Mouse (Mus musculus): ENCODE measurements around the gene Aplp2. TPM values are rescaled to one million over a fixed set of nuclear protein-coding genes. Genes with fewer than 3 reads are reported as not detected.

The Aplp2 gene
- total and polyA plus RNA-seq, 3 experiments: 79.4 to 724 (median 492) TPM

DNA sequence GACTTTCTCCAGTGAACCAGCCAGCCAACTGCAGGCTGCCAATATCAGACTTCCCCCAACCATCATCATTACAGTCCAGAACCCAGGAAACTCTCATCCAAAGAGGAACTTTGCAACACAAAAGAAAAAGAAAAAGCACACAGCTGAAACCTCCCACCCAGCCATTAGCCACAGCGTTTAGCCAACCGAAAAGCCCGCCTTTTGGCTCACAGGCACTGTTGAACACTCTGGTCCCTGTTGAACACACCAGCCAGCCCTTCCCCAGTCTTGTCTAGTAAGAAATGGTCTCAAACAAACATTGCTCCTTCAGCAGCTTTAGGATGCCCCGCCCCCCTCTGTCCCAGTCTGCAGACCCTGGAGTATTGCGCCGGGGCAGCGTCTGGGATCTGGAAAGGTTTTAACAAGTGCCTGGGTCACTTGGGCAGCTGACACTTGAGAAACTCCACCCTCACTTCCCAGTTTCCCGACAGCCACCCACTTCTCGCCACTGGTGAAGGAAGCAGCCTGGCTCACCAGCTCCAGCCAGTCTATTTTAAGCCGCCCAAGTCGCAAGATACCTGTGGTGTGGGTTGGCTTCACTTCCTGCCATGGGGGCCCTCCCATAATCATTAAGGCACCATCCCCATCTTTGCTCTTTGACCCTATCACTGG, 91.6 kb downstream of the Aplp2 start:
- no peak for DNase-seq (ENCODE audit: low spot score)
- H3K4me3 ChIP-seq (ENCODE audit: low read depth, low read length): no peak overlapping the region
- TF ChIP-seq GATA2 (IDR thresholded peaks at IDR 0.05; ENCODE audit: borderline replicate concordance, low read depth, low read length): no peak
- TF ChIP-seq CTCF (IDR thresholded peaks at IDR 0.05; ENCODE audit: low read depth, low read length): no peak
- TF ChIP-seq TAL1 (conservative IDR thresholded peaks at IDR 0.05; ENCODE audit: low read depth, low read length): no peak
- TF ChIP-seq POLR2AphosphoS5 (IDR thresholded peaks at IDR 0.05; ENCODE audit: insufficient replicate concordance, low read depth, low read length): no peak
- no peak for TF ChIP-seq GATA1 (IDR thresholded peaks at IDR 0.05; ENCODE audit: borderline replicate concordance, low read length)
- H3K9me3 ChIP-seq (replicated peaks): no peaks in the 10 kb centered on the region
- H3K27me3 ChIP-seq (ENCODE audit: insufficient read depth, low read length): peaks cover 37% of the 10 kb centered on the region
- 0 out of 2 replicates have a peak, but pooled peaks cover 2% of the 10 kb centered on the region for H3K4me1 ChIP-seq (ENCODE audit: insufficient read depth, low read depth, low read length)
- no peaks in the 10 kb centered on the region for H3K36me3 ChIP-seq (replicated peaks)
- no peak for ATAC-seq (ENCODE audit: extremely low read depth, insufficient number of reproducible peaks, low FRiP score, poor library complexity, severe bottlenecking)

DNA sequence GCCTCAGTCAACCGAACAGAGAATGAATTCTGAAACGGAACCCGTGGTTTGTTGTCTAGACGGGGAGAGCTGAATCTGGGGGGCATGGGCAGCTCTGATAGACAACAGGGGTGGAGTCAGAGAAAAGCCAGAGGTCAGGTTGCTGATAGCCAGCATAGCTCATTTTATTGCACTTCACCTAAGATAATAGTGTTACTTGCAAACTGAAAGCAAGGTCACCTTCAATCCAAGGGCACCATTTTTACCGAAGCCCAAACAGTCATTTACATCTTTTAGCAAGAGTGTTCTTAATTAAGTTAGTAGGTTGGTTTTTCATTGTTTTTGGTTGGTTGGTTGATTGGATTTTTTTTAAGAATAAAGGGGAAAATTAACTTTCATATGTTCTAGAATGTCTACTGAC, 92.2 kb downstream of the Aplp2 start:
- Histone ChIP-seq H3K36me3 (replicated peaks) (no peaks in the 10 kb centered on the region), H3K4me1 (ENCODE audit: insufficient read depth, low read depth, low read length) (0 out of 2 replicates have a peak, but pooled peaks cover 2% of the 10 kb centered on the region), H3K4me3 (ENCODE audit: low read depth, low read length) (no peak overlapping the region), H3K27me3 (ENCODE audit: insufficient read depth, low read length) (peaks cover 37% of the 10 kb centered on the region), H3K9me3 (replicated peaks) (no peaks in the 10 kb centered on the region)
- DNase-seq (ENCODE audit: low spot score) (no peak), ATAC-seq (ENCODE audit: extremely low read depth, insufficient number of reproducible peaks, low FRiP score, poor library complexity, severe bottlenecking) (no peak)
- TF ChIP-seq POLR2AphosphoS5 (IDR thresholded peaks at IDR 0.05; ENCODE audit: insufficient replicate concordance, low read depth, low read length): no peak
- TF ChIP-seq TAL1 (conservative IDR thresholded peaks at IDR 0.05; ENCODE audit: low read depth, low read length): no peak
- TF ChIP-seq GATA2 (IDR thresholded peaks at IDR 0.05; ENCODE audit: borderline replicate concordance, low read depth, low read length): no peak
- TF ChIP-seq CTCF (IDR thresholded peaks at IDR 0.05; ENCODE audit: low read depth, low read length): no peak
- no peak for TF ChIP-seq GATA1 (IDR thresholded peaks at IDR 0.05; ENCODE audit: borderline replicate concordance, low read length)

DNA sequence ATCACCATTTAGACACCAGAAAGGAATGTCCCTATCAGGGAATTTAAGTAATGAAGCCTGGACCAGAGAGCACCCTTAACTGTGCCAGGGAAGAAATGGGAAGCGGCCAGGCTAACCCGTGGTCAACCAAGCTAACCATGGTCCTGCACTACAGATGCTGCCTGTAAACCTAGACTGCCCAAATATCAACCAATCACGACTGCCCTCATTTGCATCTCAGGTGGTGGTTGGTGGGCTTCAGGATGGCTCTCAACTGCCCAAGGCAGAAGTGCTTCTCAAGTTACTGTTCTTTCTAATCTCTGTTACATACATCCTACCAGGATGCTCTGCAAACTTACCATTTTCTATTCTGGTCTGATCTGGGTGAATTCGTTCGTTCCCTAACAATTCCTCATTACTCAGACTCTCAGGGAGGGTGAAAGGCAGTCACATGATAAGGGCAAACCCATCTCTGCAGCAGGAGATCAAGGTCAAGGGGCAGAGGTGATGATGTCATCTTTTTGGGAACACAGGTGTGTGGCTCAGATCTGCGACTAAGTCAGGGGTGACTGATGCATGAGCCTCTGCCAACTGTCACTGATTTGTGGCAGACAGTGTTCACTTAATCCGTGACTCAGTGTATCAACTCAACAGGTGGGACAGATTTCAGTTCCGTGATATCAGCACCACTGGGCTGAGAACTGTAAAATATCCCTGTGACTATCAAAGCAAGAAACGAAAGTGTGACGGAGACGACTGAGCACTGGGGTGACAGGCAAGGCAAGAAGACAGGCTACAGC, 92.9 kb downstream of the Aplp2 start:
- no peak overlapping the region for H3K4me3 ChIP-seq (ENCODE audit: low read depth, low read length)
- no peaks in the 10 kb centered on the region for H3K9me3 ChIP-seq (replicated peaks)
- no peaks in the 10 kb centered on the region for H3K36me3 ChIP-seq (replicated peaks)
- no peak for TF ChIP-seq CTCF (IDR thresholded peaks at IDR 0.05; ENCODE audit: low read depth, low read length)
- TF ChIP-seq TAL1 (conservative IDR thresholded peaks at IDR 0.05; ENCODE audit: low read depth, low read length): no peak
- no peak for TF ChIP-seq POLR2AphosphoS5 (IDR thresholded peaks at IDR 0.05; ENCODE audit: insufficient replicate concordance, low read depth, low read length)
- no peak for TF ChIP-seq GATA1 (IDR thresholded peaks at IDR 0.05; ENCODE audit: borderline replicate concordance, low read length)
- TF ChIP-seq GATA2 (IDR thresholded peaks at IDR 0.05; ENCODE audit: borderline replicate concordance, low read depth, low read length): no peak
- 0 out of 2 replicates have a peak, but pooled peaks cover 2% of the 10 kb centered on the region for H3K4me1 ChIP-seq (ENCODE audit: insufficient read depth, low read depth, low read length)
- no peak for DNase-seq (ENCODE audit: low spot score)
- H3K27me3 ChIP-seq (ENCODE audit: insufficient read depth, low read length): peaks cover 35% of the 10 kb centered on the region
- ATAC-seq (ENCODE audit: extremely low read depth, insufficient number of reproducible peaks, low FRiP score, poor library complexity, severe bottlenecking): no peak; the same call in 1 of the 2 replicates

DNA sequence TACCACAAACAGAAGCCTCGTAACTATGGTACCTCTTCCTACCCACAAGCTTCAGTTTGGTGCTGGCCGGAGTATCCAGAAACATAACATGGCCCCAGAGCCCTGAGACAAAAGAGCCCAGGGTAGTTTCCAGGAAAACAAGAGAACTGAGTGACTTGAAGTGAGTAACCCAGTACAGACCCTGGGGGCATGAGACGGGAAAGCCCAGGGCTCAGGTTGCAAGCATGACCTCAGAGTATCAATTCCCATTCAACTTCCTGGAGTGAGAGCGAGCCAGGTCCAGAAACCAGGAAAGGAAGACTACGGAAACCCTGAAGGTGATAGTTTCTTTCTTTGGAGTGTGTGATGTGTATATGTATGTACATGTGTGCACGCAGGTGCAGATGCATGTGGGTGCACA, 94.1 kb downstream of the Aplp2 start:
- ATAC-seq (ENCODE audit: extremely low read depth, insufficient number of reproducible peaks, low FRiP score, poor library complexity, severe bottlenecking) (no peak), DNase-seq (ENCODE audit: low spot score) (no peak)
- Histone ChIP-seq H3K27me3 (ENCODE audit: insufficient read depth, low read length) (peaks cover 30% of the 10 kb centered on the region), H3K4me3 (ENCODE audit: low read depth, low read length) (no peak overlapping the region), H3K36me3 (replicated peaks) (no peaks in the 10 kb centered on the region), H3K4me1 (ENCODE audit: insufficient read depth, low read depth, low read length) (0 out of 2 replicates have a peak, but pooled peaks cover 2% of the 10 kb centered on the region), H3K9me3 (replicated peaks) (no peaks in the 10 kb centered on the region)
- TF ChIP-seq CTCF (IDR thresholded peaks at IDR 0.05; ENCODE audit: low read depth, low read length) (no peak), TAL1 (conservative IDR thresholded peaks at IDR 0.05; ENCODE audit: low read depth, low read length) (no peak), GATA2 (IDR thresholded peaks at IDR 0.05; ENCODE audit: borderline replicate concordance, low read depth, low read length) (no peak), POLR2AphosphoS5 (IDR thresholded peaks at IDR 0.05; ENCODE audit: insufficient replicate concordance, low read depth, low read length) (no peak), GATA1 (IDR thresholded peaks at IDR 0.05; ENCODE audit: borderline replicate concordance, low read length) (no peak)

DNA sequence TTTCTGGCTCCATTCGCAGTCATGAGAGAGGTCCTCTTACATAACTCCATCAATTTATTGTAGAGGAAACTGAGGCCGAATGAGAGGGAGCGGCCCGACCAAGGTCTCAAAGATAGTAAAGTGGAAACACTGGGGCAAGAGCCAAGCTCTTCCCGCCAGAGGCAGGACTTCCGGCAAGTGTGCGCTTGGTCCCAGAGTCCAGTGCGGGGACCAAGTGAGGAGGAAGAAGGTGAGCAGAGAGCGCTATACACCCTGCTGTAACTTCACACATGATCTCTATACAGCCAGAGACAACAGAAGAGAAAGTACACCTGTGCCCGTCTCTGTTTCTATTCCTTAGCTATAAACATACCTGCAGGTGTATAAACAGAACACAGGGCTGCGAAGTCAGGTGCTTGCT, 94.5 kb downstream of the Aplp2 start:
- peaks cover 26% of the 10 kb centered on the region for H3K27me3 ChIP-seq (ENCODE audit: insufficient read depth, low read length)
- 0 out of 2 replicates have a peak, but pooled peaks cover 2% of the 10 kb centered on the region for H3K4me1 ChIP-seq (ENCODE audit: insufficient read depth, low read depth, low read length)
- ATAC-seq (ENCODE audit: extremely low read depth, insufficient number of reproducible peaks, low FRiP score, poor library complexity, severe bottlenecking) (no peak), DNase-seq (ENCODE audit: low spot score) (no peak)
- no peak overlapping the region for H3K4me3 ChIP-seq (ENCODE audit: low read depth, low read length)
- H3K36me3 ChIP-seq (replicated peaks): no peaks in the 10 kb centered on the region
- TF ChIP-seq CTCF (IDR thresholded peaks at IDR 0.05; ENCODE audit: low read depth, low read length) (no peak), GATA2 (IDR thresholded peaks at IDR 0.05; ENCODE audit: borderline replicate concordance, low read depth, low read length) (no peak), POLR2AphosphoS5 (IDR thresholded peaks at IDR 0.05; ENCODE audit: insufficient replicate concordance, low read depth, low read length) (no peak)
- H3K9me3 ChIP-seq (replicated peaks): no peaks in the 10 kb centered on the region

DNA sequence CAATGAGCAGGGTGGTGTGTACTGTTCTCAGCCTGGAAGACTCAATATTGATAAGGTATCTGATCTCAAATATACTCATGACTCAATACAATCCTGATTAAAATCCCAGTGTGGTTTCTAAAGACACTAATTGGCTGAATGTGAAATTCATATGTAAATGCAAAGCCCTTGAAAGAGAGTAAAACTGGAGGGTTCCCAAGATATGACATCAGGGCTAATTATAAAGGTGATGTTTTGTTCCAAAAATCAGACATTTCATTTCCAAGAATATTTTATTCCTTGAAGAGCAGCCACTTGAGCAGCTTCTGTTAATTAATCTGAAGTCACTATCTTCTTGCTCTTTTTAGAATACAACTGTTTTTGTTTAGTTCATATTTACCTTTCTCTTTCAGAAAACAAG, 96.0 kb downstream of the Aplp2 start:
- ATAC-seq (ENCODE audit: extremely low read depth, insufficient number of reproducible peaks, low FRiP score, poor library complexity, severe bottlenecking) (no peak), DNase-seq (ENCODE audit: low spot score) (no peak)
- no peaks in the 10 kb centered on the region for H3K36me3 ChIP-seq (replicated peaks)
- H3K9me3 ChIP-seq (replicated peaks): no peaks in the 10 kb centered on the region
- H3K4me1 ChIP-seq (ENCODE audit: insufficient read depth, low read depth, low read length): no peaks in the 10 kb centered on the region
- no peak for TF ChIP-seq GATA1 (IDR thresholded peaks at IDR 0.05; ENCODE audit: borderline replicate concordance, low read length)
- H3K27me3 ChIP-seq (ENCODE audit: insufficient read depth, low read length): peaks cover 22% of the 10 kb centered on the region
- H3K4me3 ChIP-seq (ENCODE audit: low read depth, low read length): no peak overlapping the region
